Mouse (Mus musculus) cerebellum, adult 11 months (tissue): ENCODE data around the gene Gm12695.

Experiments used
- DNase-seq: peaks from one replicate; pipeline ENCODE4 v3.0.0; 2022

Gm12695 gene

DNA sequence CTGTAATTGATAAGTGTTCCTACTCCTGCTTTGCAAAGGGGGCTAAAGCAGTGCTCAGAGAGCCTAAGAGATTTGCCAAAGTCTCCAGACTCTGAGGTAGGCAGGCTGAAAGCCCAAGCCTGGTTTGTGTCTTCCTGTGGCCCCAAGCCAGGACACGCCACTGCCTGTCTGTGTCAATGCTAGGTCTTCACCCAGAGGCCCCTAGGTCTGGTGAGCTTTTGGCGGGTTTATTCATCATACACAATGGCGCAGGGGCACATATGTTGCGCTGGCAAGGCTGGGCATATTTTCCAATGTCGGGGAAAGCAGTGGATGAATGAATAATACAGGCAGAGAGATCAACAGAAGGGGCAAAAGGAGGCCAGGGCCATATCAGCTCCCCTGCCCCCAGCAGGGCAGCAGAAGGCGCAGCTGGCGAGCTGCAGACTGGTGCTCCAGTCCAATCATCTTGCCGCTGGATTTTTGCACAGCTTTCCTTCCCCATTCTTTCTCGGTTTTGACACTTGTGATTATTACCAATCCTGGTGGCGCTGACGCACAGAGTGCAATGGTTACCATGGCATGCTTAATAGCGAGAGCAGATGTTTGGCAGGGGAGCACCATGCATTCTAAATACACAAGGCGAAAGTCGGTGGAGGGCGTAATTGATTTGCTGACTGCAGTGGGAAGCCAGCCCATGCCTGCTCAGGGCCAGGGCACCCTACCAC lies 87.3 kb downstream of the Gm12695 start:
- no peak for DNase-seq

DNA sequence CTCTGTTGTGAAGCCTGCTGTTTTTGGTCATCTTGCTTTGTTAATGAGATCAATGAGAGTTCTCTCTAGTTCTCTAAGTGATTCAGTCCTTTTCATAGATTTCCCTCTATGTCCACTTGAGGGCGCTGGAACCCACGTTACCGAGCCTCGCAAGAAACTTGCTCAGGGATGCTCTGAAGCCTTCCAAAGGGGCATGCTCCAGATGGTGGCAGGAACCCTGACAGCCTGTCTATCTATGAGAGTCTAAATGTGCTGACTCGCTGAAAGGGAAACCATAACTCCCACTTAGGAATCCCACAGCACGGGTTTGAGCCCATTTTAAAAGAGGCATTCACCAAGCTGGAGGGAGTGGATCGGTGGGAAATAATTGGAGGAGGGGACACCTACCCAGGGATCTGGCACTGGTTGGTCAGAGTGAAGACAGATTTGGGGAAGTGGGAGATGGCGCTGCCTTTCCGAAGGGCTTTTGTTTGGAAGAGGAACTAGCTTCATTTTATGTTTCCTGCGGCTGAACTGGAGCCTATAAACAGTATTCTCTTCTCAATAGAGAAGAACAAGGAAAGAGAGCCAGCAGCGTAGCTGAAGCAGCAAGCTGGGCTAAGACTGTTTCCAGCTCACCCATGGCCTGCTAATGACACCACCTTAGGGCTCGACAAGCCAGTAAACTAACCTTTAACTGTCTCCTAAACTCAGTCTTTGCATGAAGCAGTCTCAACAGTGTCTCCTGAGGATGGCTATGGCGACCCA lies 88.2 kb downstream of the Gm12695 start:
- peak; percentile 55 for DNase-seq

DNA sequence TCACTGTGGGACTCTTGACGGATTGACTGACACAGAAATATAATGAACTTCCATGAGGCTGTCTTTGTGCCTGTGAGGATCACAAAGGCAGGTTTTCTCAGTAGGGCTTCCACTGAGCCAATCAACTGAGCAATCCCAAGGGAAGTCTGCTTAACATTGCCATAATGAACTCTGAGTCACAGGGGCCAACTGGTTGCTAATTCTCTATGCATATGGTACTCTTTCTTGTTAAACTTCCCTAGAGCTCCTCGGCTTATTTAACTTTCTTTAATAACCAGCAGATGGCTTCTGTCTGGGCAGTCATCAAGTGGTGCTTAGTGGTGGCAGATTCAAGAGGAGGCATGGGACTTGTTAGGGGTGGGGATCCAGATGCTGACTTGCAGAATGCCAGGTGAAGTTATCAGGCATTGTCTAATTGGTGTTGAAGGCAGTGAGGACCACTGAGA lies 97.6 kb downstream of the Gm12695 start:
- no peak for DNase-seq

DNA sequence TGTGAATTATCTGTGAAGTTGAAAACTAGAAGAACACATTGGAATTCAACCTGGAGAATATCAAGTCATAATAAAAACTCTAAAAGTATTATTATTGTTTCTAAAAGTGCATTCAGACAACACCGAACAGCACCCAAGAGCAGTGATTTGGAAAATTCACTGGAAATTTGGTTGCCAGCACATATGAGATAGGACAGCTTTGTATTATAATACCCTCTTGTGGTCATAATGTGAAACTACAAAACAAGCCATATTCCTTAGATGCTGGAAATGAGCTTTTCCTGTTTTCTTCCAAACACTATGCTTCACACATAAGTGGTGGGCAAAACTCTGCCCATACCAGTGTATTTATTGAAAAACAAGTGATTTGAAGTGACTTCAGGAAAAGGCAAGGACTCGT lies 101.5 kb downstream of the Gm12695 start:
- DNase-seq: no peak

DNA sequence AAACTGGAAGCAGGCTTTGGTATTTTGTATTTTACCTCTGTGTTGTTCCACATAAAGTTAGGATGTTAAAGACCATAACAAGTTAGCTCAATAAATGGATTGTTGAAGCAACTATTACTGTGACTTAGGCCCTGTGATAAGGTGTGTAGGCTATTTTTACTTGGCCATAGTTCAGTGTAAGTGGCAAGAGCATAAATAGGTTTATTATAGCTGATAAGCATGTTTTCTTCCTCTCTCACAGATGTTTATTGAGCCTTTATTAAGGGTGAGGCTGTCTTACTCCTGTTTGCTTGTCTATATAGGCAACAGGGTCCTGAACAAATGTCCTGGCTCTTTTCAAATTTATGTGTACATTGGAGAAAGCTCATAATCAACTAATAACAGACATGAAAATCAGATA lies 104.0 kb downstream of the Gm12695 start:
- DNase-seq: no peak

DNA sequence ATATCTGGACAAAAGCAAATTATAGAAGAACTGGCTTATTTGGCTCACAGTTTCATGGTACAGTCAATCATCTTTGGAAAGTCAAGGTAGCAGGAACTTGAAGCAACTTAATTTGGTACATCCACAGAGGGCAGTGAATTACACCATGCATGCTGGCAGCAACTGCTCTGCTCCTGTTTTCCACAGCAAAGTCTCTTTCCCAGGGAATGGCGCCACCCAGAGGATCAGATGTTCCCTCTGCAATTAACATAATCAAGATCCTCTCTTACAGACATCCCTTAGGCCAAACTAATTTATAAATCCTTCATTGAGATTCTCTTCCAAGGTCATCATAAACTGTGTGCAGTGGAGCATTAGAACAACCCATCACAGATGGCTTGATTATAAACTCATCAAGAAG lies 104.8 kb downstream of the Gm12695 start:
- no peak for DNase-seq
